Mouse (Mus musculus) thymus, adult 2 months (tissue): ENCODE results near the gene Il9r.

Source experiments
- CTCF ChIP-seq: fragments of 200-500 bp; IDR thresholded peaks from 2 replicates; pipeline ENCODE4 v1.5.1; 2012; ENCODE audit warnings: mild to moderate bottlenecking, control low read depth, low read length, moderate library complexity, borderline replicate concordance; ENCODE audit not compliant: control insufficient read depth, poor library complexity, insufficient read depth; ENCODE audit errors: extremely low read depth
- POLR2A ChIP-seq: fragments of 200-500 bp; IDR thresholded peaks from 2 replicates; pipeline ENCODE4 v1.6.1; 2012; ENCODE audit warnings: mild to moderate bottlenecking, low read length, control low read depth, moderate library complexity; ENCODE audit not compliant: control insufficient read depth, poor library complexity, insufficient read depth; ENCODE audit errors: extremely low read depth

- TF ChIP-seq CTCF (peak; percentile 93), POLR2A (no peak)
Measured at GRCm38 (mm10) chr11:32238093-32238860, 38.2 kb upstream of the Il9r start.
